Mouse (Mus musculus) gastrocnemius, adult 18-20 months (tissue): ENCODE results near the gene Rmdn2. TPM values are rescaled to one million over a fixed set of nuclear protein-coding genes. Genes with fewer than 3 reads are reported as not detected.

Source experiments
- DNase-seq: peaks from one replicate; pipeline ENCODE4 v3.0.0; 2021; ENCODE audit warnings: low spot score
- long read RNA-seq, 2 experiments: library from polyadenylated mRNA; stranded (forward); transcript quantifications; one replicate each; pipeline ENCODE4 v2.0.0; 2021
- total RNA-seq, 2 experiments: library from RNA; stranded (reverse); gene quantifications; 2 replicates each; pipeline ENCODE4 v1.2.3; 2021

The Rmdn2 gene
- total RNA-seq = 10 to 100 TPM; 12.3 to 13.9 TPM
- long read RNA-seq, experiment 1, partial matches to known transcripts = 0 of 11 reads
- long read RNA-seq, experiment 1, other reads (novel, unspliced or antisense) = 8 of 11 reads
- long read RNA-seq, experiment 2, partial matches to known transcripts = 1 of 7 reads
- long read RNA-seq, experiment 2, other reads (novel, unspliced or antisense) = 6 of 7 reads

GRCm38 (mm10) chr17:79611545-79611944 is at the start of gene Rmdn2:
TSS of gene Rmdn2 (plus strand) at chr17:79611863.
- no peak for DNase-seq

DNA sequence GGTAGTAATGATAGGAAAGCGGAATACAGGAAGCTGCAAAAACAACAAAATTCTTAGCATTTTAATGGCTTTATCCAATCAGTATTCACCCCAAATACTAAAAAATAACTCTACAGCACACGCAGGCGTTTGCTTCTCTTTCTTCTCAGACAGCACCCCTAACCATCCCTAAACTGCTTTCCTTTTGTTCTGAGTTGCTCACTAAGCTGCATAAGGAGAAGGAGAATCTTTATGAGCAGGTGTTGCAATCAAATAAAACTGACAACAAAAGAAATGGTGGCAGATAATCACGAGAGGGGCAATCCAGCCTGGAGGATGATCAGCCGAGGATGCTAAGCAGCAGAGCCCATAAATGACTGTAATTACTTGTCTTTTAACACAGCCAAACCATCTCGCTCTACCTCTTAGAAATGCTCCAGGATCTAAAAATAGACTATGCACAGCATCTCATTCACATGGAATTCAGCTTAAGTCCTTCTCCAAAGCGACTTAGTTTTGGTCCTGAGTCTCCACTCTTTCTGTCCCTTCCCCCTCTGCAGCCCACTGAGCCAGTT is 48.5 kb upstream of the Rmdn2 start:
- DNase-seq = no peak

DNA sequence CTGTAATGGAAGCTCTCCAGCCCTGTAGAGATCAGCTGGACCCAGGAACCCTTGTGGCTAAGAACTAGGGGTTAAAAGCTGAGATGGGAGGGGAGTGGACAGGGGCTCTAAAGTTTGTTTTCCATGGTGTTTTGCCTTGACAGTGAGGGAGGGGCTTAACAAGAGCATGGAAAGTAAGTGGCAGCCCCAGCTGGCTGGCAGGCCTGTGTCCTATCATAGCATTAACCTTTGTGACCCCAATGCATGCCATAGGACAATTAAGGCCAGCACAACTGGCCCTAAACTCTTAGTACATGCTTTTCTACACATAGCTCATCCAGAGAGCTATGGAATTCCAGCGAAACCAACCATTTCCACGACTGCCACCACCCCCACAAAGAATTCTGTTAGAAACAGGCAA is 47.9 kb upstream of the Rmdn2 start:
- DNase-seq = no peak

DNA sequence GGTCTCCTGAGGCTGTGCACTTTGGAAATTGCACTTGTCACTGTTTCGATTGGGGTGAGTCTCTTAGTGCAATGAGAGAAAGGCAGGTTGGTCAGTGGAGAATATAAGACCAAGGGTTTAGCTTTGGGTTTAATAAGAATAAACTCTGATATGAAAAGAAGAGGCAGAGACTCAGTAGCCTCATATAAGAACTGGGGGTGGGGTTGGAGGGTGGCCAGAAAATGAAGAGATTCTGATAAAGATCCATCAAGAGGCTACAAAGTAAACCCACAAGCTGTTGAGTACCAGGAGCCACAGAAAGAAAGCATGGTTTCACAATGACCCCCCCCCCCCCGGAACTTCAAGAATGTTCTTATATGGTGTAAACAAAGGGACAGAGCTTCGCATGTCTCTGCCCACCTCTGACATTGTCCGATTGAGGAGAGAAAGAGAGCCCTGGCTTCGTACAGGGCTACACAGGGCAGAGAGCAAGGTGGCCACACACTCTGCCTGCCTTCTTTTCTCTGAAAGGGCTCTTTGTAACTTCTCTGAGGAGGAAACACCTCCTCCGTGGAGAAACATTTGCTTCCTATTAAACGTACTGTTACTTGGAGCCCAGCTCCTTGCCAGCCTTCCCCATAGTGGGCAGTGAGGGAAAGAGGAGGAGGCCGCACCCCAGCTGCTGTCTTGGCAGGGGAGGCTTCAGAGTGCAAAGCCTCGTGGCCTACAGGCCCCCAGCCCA is 46.3 kb upstream of the Rmdn2 start:
- no peak for DNase-seq

DNA sequence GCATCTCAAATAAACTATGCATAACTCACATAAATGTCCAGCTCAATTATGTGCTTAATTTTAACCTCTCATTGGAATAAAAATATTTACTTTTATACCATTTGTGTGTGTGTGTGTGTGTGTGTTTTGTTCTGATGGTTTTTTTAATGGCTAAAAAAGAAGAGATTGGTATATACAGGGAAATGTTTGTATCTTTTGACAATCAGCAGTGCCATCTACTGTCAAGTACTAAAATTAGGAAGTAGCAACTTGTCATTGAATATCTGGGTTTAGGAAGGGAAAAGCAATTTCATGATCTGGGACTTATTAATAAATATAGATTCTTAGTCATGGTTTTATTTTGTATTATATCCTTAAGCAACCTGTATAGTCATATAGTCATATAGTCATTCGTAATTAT is 43.3 kb upstream of the Rmdn2 start:
- no peak for DNase-seq

DNA sequence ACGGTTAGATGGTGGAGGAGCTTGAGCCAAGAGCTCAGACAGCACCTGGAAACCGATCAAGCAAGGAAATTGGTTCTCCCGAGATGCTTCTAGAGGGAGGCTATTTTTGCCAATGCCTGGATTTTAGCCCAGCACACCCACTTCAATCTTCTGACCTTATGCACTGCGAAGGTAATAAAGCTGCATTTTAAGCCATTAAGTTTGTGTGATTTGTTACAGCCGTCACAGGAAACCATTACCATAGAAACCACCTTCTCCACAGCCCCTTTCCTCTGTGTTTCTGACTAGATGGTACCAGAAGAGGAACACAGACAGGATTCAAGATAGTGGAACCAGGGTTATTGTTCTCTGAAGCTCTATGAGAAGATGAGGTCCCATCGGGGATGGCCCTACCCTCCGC is 33.3 kb upstream of the Rmdn2 start:
- no peak for DNase-seq

GRCm38 (mm10) chr17:79580264-79580920 is 31.3 kb upstream of the Rmdn2 start:
- DNase-seq = peak; percentile 71

DNA sequence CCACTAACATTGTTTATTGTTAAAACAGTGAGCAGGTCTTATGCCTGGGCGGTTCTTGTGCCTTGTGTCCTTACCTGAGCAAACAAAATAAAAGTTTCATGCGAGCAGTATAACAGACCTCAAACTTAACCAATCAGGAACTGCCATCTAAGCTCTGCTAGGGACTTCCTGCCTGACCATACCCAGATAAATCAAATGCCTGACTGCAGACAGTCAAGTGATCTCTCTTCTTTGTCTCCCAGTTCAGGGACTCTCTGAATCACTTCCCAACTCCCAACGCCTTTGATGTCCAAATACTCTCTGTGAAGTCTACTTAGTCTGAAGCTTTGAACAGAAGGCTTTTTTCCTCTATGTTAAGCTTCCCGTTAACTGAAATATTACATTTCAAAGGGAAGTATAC is 28.2 kb upstream of the Rmdn2 start:
- DNase-seq = no peak

- no peak for DNase-seq
Measured at GRCm38 (mm10) chr17:79584246-79584800, 27.3 kb upstream of the Rmdn2 start.

DNA sequence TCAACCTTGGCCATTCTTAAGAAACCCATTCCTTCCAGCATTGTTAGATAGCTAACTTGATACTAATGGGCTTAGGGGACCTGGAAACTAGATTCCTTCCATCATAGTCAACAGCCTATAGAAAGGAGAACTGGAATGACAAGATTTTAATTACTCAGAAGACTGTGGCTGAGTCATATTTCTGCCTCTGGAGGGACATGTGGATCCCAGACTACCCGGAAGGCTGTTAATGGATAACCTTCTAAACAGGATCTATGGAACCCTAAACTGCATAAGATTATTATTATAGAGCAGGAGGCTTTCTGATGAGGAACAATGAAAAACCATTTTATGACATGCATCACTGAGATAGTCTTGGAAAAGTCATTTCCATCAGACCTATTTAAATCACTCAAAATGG is 21.8 kb upstream of the Rmdn2 start:
- DNase-seq = no peak

GRCm38 (mm10) chr17:79595996-79596395 is 15.7 kb upstream of the Rmdn2 start:
- no peak for DNase-seq

GRCm38 (mm10) chr17:79598151-79598550 is 13.5 kb upstream of the Rmdn2 start:
- no peak for DNase-seq

DNA sequence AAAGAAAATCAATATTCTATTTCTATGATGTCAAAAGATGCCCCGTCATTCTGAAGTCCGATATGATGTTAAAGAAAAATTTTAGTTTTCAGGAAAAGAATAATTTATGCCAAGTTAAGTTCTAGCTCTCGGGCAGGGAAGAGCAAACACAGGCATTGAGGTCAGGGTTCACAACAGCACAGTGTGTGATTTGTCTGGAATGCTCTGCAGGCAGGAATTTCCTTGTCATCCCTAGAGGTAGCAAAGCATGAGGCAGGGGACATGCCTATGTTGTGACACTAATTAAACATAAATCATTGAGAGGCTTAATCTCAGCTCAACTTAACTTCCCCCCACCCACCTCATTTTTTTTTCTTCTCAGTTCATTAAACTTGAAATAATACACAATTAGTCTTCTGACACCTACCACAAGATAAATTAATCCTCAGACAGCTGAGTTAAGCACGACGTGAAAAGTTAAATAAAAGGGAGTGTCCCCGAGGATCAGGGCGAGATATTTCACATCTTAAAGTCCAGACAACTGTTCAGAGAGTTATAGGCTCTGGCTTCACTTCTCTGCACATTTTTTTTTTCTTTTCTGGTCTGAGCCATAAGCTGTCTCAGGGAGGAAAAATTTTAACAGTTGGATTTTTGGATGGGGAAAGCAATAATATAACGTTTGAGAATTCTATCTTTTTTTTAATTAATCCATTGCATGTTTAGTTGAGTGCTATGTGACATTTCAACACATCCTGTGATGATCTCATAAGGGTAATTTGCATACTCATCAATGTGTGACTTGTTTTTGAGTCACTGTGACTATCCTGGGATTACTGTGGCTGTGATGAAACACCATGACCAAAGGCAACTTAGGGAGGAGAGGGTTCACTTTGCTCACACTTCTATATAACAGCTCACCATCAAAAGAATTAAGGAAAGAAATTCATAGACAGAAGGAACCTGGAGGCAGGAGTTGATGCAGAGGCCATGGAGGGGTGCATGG is 12.8 kb upstream of the Rmdn2 start:
- DNase-seq = no peak

GRCm38 (mm10) chr17:79600108-79600507 is 11.6 kb upstream of the Rmdn2 start:
- DNase-seq = no peak

DNA sequence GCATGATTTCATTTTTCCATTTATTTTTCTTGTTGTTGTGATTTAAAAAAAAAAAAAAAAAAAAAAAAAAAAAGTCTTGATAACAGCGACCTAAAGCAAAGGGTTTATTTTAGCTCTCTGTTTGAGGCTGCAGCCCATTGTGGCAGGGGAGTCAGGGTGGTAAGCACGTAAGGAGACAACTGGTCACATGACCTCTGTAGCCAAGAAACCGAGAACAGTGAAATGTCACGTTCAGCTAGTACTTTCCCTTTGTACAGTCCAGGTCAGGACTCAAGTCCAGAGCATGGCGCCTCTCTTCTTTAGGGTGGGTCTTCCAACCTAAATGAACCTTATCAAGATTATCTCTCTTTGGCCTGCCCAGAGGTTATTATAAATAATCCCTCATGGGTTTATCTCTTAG is 9.3 kb upstream of the Rmdn2 start:
- DNase-seq = no peak

DNA sequence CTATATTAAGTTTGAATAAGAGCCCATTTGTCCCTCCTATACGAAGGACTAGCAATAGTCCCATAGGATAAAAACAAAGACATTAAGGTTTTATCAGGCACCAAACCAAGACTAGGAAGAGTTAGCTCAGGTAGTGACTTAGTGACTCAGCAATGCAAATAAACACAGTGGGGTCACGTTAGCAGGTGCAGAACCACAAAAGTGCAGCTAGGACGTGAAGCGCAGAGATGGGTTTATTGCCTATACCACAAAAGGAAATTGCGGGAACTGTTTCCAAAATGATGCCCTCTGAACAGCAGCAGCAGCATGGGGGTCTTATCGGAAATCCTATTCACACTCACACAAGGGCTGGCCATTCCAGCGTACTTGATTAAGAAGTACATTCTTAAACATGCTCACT is 8.2 kb upstream of the Rmdn2 start:
- DNase-seq = no peak

- no peak for DNase-seq
Measured at GRCm38 (mm10) chr17:79605794-79606193, 5.9 kb upstream of the Rmdn2 start.

- DNase-seq = no peak
Measured at GRCm38 (mm10) chr17:79609697-79610096, 2.0 kb upstream of the Rmdn2 start.

DNA sequence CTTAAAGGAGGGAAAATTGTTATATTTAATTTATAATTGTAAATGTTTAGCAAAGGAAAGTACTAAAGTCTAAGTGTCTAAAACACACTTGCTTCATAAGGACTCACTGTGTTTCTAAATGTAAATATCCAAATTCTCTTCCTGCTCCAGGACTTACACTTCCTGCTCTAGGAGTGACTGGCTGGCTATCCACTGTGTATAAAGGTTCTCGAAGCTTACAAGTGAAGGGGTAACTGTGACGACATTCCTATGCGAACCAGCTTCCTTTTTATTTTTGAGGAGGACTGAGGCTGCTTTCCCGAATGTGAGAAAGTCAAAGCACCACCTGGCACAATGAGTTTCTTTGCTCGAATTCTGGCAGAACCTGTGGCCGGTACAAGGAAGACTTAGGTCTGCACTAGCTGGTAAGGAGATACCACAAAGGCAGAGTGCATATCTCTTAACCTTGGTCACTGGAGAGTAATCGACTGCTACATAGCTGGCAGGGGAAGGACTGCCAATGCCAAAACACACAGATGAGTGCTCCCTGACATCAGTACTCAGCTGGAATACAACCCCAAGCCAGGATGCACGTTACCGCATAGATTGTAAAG is 1.4 kb upstream of the Rmdn2 start:
- DNase-seq = no peak

- peak; percentile 64 for DNase-seq
Measured at GRCm38 (mm10) chr17:79614691-79615588, 3.3 kb downstream of the Rmdn2 start.
